Mouse (Mus musculus): ENCODE results near the gene Nxpe5. TPM values are rescaled to one million over a fixed set of nuclear protein-coding genes. Genes with fewer than 3 reads are reported as not detected.

The Nxpe5 gene
- polyA plus RNA-seq (2012; fragmentation: generic; extraction: Trizol): not detected

GRCm38 (mm10) chr5:138225700-138226099, at the start of gene Nxpe5:
Gene Nxpe5, plus strand, starts transcription at chr5:138225898.

DNA sequence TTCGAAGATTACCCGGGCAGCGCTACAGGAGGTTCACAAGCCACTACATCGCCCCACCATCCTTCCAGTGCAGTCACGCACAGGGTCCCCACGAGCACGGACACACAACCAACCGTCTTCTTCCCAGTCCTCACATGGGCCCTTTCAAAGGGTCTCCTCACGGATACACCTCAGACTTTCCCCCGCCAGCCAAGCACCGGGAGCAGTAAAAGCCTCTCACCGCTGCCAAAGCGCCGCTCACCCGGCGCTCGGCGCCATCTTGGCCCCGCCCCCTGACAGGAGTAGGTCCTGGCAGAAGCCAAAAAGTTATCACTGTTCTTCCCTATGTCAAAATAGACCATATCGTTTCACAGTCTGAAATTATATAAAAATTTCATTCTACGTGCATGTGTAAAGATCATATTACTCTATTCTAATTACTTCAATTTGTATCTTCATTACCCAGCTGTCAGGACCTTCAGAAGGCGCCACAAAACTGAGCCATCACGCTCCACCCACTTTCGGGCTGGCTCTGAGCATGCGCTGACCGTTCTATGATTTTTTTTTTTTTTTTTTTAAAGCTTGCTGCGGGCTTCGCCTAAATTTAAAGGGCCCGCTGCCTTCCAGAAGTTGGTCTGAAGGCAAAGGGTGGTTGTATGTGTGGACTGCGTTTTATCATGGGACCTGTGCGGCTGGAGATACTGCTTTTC, 38.6 kb upstream of the Nxpe5 start, which contains the start of the genes Taf6 and Cnpy4:
Gene Taf6, minus strand, starts transcription at position 502 of the 689 bp plus-strand sequence.
Gene Cnpy4, plus strand, starts transcription at position 536 of the 689 bp plus-strand sequence.

DNA sequence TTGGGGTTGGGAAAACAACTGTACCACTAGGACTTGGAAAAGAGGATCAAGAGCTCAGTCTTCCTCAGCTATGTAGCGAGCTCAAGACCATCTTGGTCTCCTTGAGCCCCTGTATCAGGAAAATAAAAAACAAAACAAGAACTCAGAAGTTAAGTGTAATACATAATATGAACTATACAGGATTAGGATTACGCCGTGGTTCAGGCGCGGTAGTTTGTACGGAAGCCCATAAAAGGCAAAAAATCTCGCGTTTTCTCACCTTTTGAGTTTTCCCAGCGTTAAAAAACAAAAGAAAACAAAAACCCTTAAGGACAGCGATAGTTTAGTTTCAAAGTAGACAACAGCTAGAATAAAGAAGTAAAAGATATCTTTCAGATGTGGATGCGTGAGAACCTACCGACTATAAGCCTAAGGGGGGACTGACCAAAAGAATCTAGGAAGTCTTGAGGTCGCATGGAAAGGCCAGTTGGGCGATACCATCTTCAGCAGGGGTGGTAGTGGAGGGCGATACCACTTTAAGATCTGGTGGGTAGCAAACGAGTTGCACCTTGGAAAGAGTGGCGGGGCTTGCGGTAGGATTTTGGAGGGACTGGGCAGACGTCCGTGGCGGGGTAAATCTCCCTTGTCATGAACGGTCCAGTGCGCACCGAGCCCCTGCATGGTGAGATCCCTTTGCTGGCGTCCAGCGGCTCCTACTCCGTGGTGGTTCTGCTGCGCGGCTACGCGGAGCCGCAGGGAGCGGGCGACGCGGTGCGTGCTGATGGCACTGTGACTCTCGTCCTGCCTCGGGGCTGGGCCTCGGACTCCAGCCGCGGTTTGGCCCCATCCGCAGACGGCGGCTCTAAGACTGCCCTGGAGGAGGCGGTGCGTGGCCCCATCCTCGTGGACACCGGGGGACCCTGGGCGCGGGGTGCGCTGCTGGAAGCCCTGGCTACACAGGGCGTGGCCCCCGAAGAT, 31.6 kb upstream of the Nxpe5 start, which contains the start of gene Mblac1:
Gene Mblac1, plus strand, starts transcription at position 544 of the 957 bp plus-strand sequence.

GRCm38 (mm10) chr5:138255353-138256093, 29.8 kb downstream of the Nxpe5 start, which contains the start of gene Lamtor4:
Gene Lamtor4, plus strand, starts transcription at chr5:138255482.

DNA sequence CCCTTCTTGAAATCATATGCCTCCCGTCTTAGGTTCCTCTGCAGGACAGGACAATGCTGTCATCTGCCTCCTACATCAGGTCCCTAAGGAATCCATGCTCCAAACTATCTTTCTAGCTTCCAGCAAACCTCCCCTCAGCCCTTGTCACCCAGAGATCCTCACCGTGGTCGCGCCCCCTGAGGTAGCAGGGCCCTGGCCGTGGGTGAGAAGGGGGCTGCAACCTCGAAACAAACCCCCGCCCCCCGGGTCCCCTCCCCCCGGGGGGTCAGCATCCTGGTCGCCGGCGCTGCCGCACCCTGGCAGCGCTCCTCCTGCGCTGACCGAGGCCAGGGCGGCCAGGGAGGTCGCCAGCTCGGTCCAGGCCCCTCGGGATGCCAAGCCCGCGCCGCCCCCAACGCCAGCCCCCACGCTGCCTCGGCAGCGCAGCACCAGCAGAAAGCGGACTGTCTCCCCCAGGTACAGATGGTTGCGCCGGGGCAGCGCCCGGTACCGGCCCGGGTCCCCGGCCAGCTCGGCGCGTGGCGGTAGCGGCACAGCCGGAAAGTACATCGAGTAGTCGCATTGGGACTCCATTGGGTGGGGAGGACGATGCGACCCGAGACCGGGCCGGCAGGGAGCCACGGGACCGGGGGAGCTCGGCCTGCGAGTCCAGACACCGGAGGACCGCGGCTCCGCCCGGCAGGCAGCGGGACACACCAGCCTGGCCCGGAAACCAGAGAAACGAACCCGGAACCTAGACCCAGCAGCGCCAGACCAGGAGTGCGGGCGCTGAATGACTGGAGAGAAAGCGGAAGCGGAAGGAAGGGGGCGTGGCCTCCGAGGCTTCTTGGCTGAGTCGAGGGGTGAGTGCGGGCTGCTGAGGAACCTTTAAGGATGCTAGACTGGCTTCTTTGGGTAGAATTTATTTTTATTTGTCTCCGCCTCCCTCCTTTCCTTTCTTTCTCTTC, 37.8 kb downstream of the Nxpe5 start, which contains the start of gene BC037034:
Gene BC037034, minus strand, starts transcription at position 774 of the 947 bp plus-strand sequence.

DNA sequence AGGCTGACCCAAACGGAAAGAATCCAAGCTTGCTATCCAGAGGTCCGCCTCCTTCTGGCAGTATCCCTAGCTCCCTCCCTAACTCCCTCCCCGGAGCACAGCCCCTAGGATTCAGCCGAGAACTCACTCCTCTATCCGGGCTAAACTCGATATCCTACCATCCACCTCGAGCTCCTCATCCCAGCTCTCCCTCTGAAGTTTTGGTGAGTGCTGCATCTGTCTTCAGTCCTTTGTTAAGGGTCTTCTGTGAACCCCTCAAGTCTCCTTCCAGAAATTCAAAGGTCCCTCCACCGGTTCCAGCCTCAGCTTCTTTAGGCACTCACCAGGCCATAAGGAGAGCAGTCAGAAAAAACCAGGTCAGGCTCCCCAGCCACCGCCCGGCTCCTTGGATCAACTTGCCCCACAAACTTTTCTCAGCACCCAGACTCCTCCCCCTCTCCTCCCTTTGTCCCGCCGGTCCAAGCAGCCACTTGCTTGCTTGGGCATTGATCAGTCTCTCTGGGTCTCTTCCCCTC, 46.8 kb downstream of the Nxpe5 start, which contains the start of gene Gal3st4:
Gene Gal3st4, minus strand, starts transcription at position 432 of the 515 bp plus-strand sequence.

DNA sequence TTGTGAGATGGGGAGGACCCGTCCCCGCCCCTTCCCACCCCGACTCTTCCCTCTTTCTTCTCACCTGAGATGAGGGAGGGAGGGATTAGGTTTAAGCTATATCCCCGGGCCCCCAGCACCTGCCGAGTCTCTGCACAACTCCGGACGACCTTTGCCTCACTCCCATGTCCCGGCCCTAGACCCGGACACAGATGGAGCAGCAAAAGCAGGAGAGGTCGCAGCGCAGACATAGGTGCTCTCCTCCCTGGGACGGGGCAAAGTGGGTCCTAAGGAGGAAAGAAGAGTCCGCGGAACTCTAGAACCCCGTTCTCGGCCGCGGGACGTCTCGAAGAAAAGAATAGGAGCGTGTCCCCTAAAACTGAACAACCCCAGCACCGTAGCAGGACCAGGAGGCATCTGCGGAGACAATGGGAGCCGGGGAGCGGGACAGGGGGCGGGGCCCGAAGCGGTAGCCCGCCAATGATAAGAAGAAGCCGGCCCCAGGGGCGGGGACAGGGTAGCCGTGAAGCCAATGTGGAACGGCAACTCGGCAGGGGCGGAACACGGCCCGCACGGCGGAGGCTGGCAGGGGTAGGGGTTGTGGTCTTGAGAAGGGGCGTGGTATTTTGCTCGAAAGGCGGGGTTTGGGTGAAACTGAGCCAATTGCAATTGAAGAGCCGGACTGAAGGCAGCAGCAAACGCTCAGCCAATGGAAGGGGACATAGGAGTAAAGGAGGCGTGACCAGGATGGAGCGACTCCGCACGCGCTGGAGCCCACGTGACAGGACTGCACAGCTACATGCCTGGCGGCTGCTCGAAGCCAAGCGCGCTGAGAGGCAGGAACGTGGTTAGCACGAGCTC, 54.1 kb downstream of the Nxpe5 start, which contains the start of the genes Gm43720, Gpc2 and Stag3:
Gene Gm43720, minus strand, starts transcription at position 374 of the 840 bp plus-strand sequence.
Gene Gpc2, minus strand, starts transcription at position 421 of the 840 bp plus-strand sequence.
Gene Stag3, plus strand, starts transcription at position 656 of the 840 bp plus-strand sequence.

Other genes starting within 250 kb of the Nxpe5 start
- gene Azgp1, start 244.4 kb upstream of the Nxpe5 start, polyA plus RNA-seq (2012; fragmentation: generic; extraction: Trizol): not detected
- gene Smok3a, start 204.6 kb upstream of the Nxpe5 start, polyA plus RNA-seq (2012; fragmentation: generic; extraction: Trizol): not detected
- gene Smok3b, start 204.5 kb upstream of the Nxpe5 start, polyA plus RNA-seq (2012; fragmentation: generic; extraction: Trizol): not detected
- not detected for gene Smok3c, start 172.7 kb upstream of the Nxpe5 start, polyA plus RNA-seq (2012; fragmentation: generic; extraction: Trizol)
- gene Zkscan1, start 140.8 kb upstream of the Nxpe5 start, polyA plus RNA-seq (2012; fragmentation: generic; extraction: Trizol): 1 to 10 TPM in 1 of 2 experiments, under 1 TPM in 1; 0.23 to 4.5 TPM
- 10 to 100 TPM in 1 of 2 experiments, 1 to 10 TPM in 1; 1.8 to 19.0 TPM for gene Zscan21, start 109.0 kb upstream of the Nxpe5 start, polyA plus RNA-seq (2012; fragmentation: generic; extraction: Trizol)
- 1 to 10 TPM in 1 of 2 experiments, under 1 TPM in 1; 0.56 to 3.5 TPM for gene Zfp113, start 70.2 kb upstream of the Nxpe5 start, polyA plus RNA-seq (2012; fragmentation: generic; extraction: Trizol)
- 100 to 1,000 TPM; 170 to 230 TPM for gene Cops6, start 64.8 kb upstream of the Nxpe5 start, polyA plus RNA-seq (2012; fragmentation: generic; extraction: Trizol)
- 10 to 100 TPM in 1 of 2 experiments, 1 to 10 TPM in 1; 6.1 to 21.4 TPM for gene Ap4m1, start 53.9 kb upstream of the Nxpe5 start, polyA plus RNA-seq (2012; fragmentation: generic; extraction: Trizol)
- 100 to 1,000 TPM in 1 of 2 experiments, 10 to 100 TPM in 1; 61.2 to 191 TPM for gene Mcm7, start 53.5 kb upstream of the Nxpe5 start, polyA plus RNA-seq (2012; fragmentation: generic; extraction: Trizol)
- 10 to 100 TPM; 25.1 to 32.8 TPM for gene Taf6, start 38.4 kb upstream of the Nxpe5 start, polyA plus RNA-seq (2012; fragmentation: generic; extraction: Trizol)
- 10 to 100 TPM in 1 of 2 experiments, 1 to 10 TPM in 1; 3.2 to 41.2 TPM for gene Cnpy4, start 38.4 kb upstream of the Nxpe5 start, polyA plus RNA-seq (2012; fragmentation: generic; extraction: Trizol)
- gene Mblac1, start 31.6 kb upstream of the Nxpe5 start, polyA plus RNA-seq (2012; fragmentation: generic; extraction: Trizol): 1 to 10 TPM in 1 of 2 experiments, under 1 TPM in 1; 0.83 to 3.0 TPM
- 100 to 1,000 TPM in 1 of 2 experiments, 10 to 100 TPM in 1; 81.8 to 128 TPM for gene Lamtor4, start 29.6 kb downstream of the Nxpe5 start, polyA plus RNA-seq (2012; fragmentation: generic; extraction: Trizol)
- 10 to 100 TPM in 1 of 2 experiments, 1 to 10 TPM in 1; 2.6 to 12.4 TPM for gene BC037034, start 38.1 kb downstream of the Nxpe5 start, polyA plus RNA-seq (2012; fragmentation: generic; extraction: Trizol)
- gene Gal3st4, start 46.9 kb downstream of the Nxpe5 start, polyA plus RNA-seq (2012; fragmentation: generic; extraction: Trizol): under 1 TPM in 1 of 2 experiments, not detected in 1; 0.60 TPM
- under 1 TPM in 1 of 2 experiments, not detected in 1; 0.01 TPM for gene Gm43720, start 54.1 kb downstream of the Nxpe5 start, polyA plus RNA-seq (2012; fragmentation: generic; extraction: Trizol)
- gene Gpc2, start 54.1 kb downstream of the Nxpe5 start, polyA plus RNA-seq (2012; fragmentation: generic; extraction: Trizol): not detected
- gene Stag3, start 54.3 kb downstream of the Nxpe5 start, polyA plus RNA-seq (2012; fragmentation: generic; extraction: Trizol): under 1 TPM in 1 of 2 experiments, not detected in 1; 0.04 TPM
- not detected for gene Pvrig, start 116.1 kb downstream of the Nxpe5 start, polyA plus RNA-seq (2012; fragmentation: generic; extraction: Trizol)
- 1 to 10 TPM in 1 of 2 experiments, under 1 TPM in 1; 0.09 to 2.4 TPM for gene Zfp157, start 215.6 kb downstream of the Nxpe5 start, polyA plus RNA-seq (2012; fragmentation: generic; extraction: Trizol)

All from C3H10T1/2 (cell line).